In the genomic region with DNA sequence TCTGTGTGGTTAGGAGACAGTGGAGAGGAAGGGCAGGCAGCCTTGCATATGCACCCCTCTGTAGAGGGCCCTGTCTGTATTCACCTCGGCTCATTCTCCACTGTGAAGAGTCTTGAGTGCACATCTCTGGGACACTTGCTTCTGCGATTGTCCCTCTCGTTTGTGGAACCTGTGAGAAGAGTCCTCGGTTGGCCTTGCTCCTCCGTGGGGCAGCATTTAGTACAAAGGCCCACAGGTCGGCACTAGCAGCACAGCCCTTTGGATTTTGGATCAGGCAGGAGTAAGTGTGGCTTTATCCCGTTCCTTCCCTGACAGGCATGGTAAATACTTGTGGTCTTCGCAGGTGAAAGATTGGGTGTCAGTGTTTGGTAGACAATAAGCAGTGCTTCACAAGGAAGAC, we compare ENCODE assay signal across 24 mouse cellular contexts. TPM values are rescaled to one million over a fixed set of nuclear protein-coding genes. Genes with fewer than 3 reads are reported as not detected.
DNase-seq lines count a peak whose midpoint lies in the region; ATAC-seq and TF ChIP-seq lines count a peak whose summit lies in the region.
"Had no signal": no experiment of that assay in that cellular context is flagged by ENCODE, and none has a peak within 500 bp of the region (broad histone marks: within the 10 kb centered on the region; RNA-seq: fewer than 3 reads in every experiment).

No protein-coding gene starts in this region.

- H3K4me3 ChIP-seq in gastrocnemius, adult 2 months = no peak overlapping the region
- no peak overlapping the region for H3K4me3 ChIP-seq in intestine, embryonic 14.5 days (ENCODE audit: low read depth, low read length)
- H3K4me3 ChIP-seq in intestine, postnatal 0 days (ENCODE audit: low read depth, low read length) = no peak overlapping the region
- H3K4me3 ChIP-seq in kidney, postnatal 0 days (replicated peaks; ENCODE audit: low read depth, low read length) = no peak overlapping the region
- H3K4me3 ChIP-seq in stomach, embryonic 16.5 days (replicated peaks; ENCODE audit: low read length) = no peak overlapping the region
- H3K4me3 ChIP-seq: erythroblast, embryonic 14.5 days; forebrain, embryonic 13.5 days; limb, embryonic 15.5 days; midbrain, embryonic 10.5 days; myocyte; neural tube, embryonic 13.5 days had no signal

- WGBS in intestine, embryonic 14.5 days = 76% methylated on average over 8 of the region's 8 CpGs
- WGBS in intestine, postnatal 0 days = 82% methylated on average over 8 of the region's 8 CpGs
- 80% methylated on average over 8 of the region's 8 CpGs for WGBS in kidney, postnatal 0 days
- 77% methylated on average over 8 of the region's 8 CpGs for WGBS in stomach, embryonic 16.5 days

- H3K9me3 ChIP-seq in intestine, embryonic 14.5 days (ENCODE audit: control insufficient read depth, low read length) = no peaks in the 10 kb centered on the region
- no peaks in the 10 kb centered on the region for H3K9me3 ChIP-seq in intestine, postnatal 0 days (ENCODE audit: control insufficient read depth)
- H3K9me3 ChIP-seq in kidney, postnatal 0 days (replicated peaks; ENCODE audit: low read length) = no peaks in the 10 kb centered on the region
- no peaks in the 10 kb centered on the region for H3K9me3 ChIP-seq in stomach, embryonic 16.5 days (replicated peaks; ENCODE audit: control insufficient read depth, low read length)
- H3K9me3 ChIP-seq: forebrain, embryonic 13.5 days; limb, embryonic 15.5 days; neural tube, embryonic 13.5 days had no signal

- no peak overlapping the region for H3K4me2 ChIP-seq in intestine, embryonic 14.5 days (ENCODE audit: low read length)
- no peak overlapping the region for H3K4me2 ChIP-seq in intestine, postnatal 0 days (replicated peaks; ENCODE audit: low read depth)
- H3K4me2 ChIP-seq in kidney, postnatal 0 days (ENCODE audit: low read length) = no peak overlapping the region
- H3K4me2 ChIP-seq in stomach, embryonic 16.5 days (ENCODE audit: low read depth, low read length) = no peak overlapping the region
- H3K4me2 ChIP-seq: forebrain, embryonic 13.5 days; limb, embryonic 15.5 days; neural tube, embryonic 13.5 days had no signal

- TF ChIP-seq CTCF in gastrocnemius, adult 2 months (IDR thresholded peaks at IDR 0.05) = no peak
- TF ChIP-seq CTCF in intestine, postnatal 0 days (IDR thresholded peaks at IDR 0.05; ENCODE audit: low read depth) = no peak
- TF ChIP-seq CTCF in kidney, postnatal 0 days (IDR thresholded peaks at IDR 0.05; ENCODE audit: low read depth) = no peak

- ATAC-seq in intestine, embryonic 14.5 days (replicated peaks; ENCODE audit: low FRiP score, low TSS enrichment, low read depth) = no peak
- ATAC-seq in intestine, postnatal 0 days = no peak
- no peak for ATAC-seq in kidney, postnatal 0 days (replicated peaks; ENCODE audit: low FRiP score, low read depth)
- no peak for ATAC-seq in stomach, embryonic 16.5 days (ENCODE audit: insufficient read depth, low FRiP score)
- no peak for ATAC-seq in activated CD4-positive, CD25-positive, alpha-beta regulatory T cell, adult 4 months
- ATAC-seq: forebrain, embryonic 13.5 days; hindbrain, postnatal 0 days; midbrain, embryonic 16.5 days had no signal

- peak overlapping the region; percentile 61 for H3K27ac ChIP-seq in gastrocnemius, adult 2 months
- peak overlapping the region; percentile 62 for H3K27ac ChIP-seq in intestine, embryonic 14.5 days (ENCODE audit: low read depth)
- H3K27ac ChIP-seq in intestine, postnatal 0 days (ENCODE audit: low read depth, low read length) = no peak overlapping the region
- H3K27ac ChIP-seq in kidney, postnatal 0 days = peak overlapping the region; percentile 62
- peak overlapping the region; percentile 15 for H3K27ac ChIP-seq in stomach, embryonic 16.5 days (ENCODE audit: low read length)
- H3K27ac ChIP-seq: forebrain, embryonic 13.5 days; hindbrain, postnatal 0 days; limb, embryonic 15.5 days; liver, embryonic 14.5 days; midbrain, embryonic 10.5 days; neural tube, embryonic 13.5 days had no signal

- intact Hi-C loops in gastrocnemius, adult 2 months (cut with DNase I) = no loop called here

- no peak overlapping the region for H3K9ac ChIP-seq in intestine, embryonic 14.5 days (ENCODE audit: low read length)
- no peak overlapping the region for H3K9ac ChIP-seq in intestine, postnatal 0 days (ENCODE audit: low read depth, low read length)
- H3K9ac ChIP-seq in kidney, postnatal 0 days (ENCODE audit: low read depth, low read length) = no peak overlapping the region
- H3K9ac ChIP-seq in stomach, embryonic 16.5 days (ENCODE audit: low read length) = no peak overlapping the region
- H3K9ac ChIP-seq: forebrain, embryonic 13.5 days; limb, embryonic 15.5 days; liver, embryonic 14.5 days; neural tube, embryonic 13.5 days had no signal

- H3K4me1 ChIP-seq in intestine, embryonic 14.5 days (replicated peaks; ENCODE audit: control insufficient read depth, insufficient read depth, low read length) = no peaks in the 10 kb centered on the region; the same call in 1 of the 2 replicates
- H3K4me1 ChIP-seq in intestine, postnatal 0 days (replicated peaks; ENCODE audit: control insufficient read depth, insufficient read depth, low read length) = no peaks in the 10 kb centered on the region; the same call in 1 of the 2 replicates
- peaks cover 16% of the 10 kb centered on the region; the same call in 1 of the 2 replicates for H3K4me1 ChIP-seq in kidney, postnatal 0 days (replicated peaks; ENCODE audit: insufficient read depth, low read length)
- H3K4me1 ChIP-seq in stomach, embryonic 16.5 days (ENCODE audit: control insufficient read depth, insufficient read depth, low read length) = peaks cover 14% of the 10 kb centered on the region; the same call in 1 of the 2 replicates
- H3K4me1 ChIP-seq: forebrain, embryonic 13.5 days had no signal

- H3K36me3 ChIP-seq in intestine, embryonic 14.5 days (ENCODE audit: control insufficient read depth, insufficient read depth, low read length) = no peaks in the 10 kb centered on the region
- H3K36me3 ChIP-seq in intestine, postnatal 0 days (ENCODE audit: control insufficient read depth, insufficient read depth) = no peaks in the 10 kb centered on the region
- H3K36me3 ChIP-seq in kidney, postnatal 0 days (ENCODE audit: insufficient read depth, low read length) = no peaks in the 10 kb centered on the region
- no peaks in the 10 kb centered on the region for H3K36me3 ChIP-seq in stomach, embryonic 16.5 days (ENCODE audit: control insufficient read depth, insufficient read depth, low read length)
- H3K36me3 ChIP-seq: limb, embryonic 15.5 days; neural tube, embryonic 13.5 days had no signal

- H3K27me3 ChIP-seq in intestine, embryonic 14.5 days (replicated peaks; ENCODE audit: control insufficient read depth, insufficient read depth, low read length) = no peaks in the 10 kb centered on the region
- H3K27me3 ChIP-seq in intestine, postnatal 0 days (replicated peaks; ENCODE audit: control insufficient read depth, insufficient read depth, low read length) = no peaks in the 10 kb centered on the region
- no peaks in the 10 kb centered on the region for H3K27me3 ChIP-seq in kidney, postnatal 0 days (ENCODE audit: insufficient read depth, low read length)
- no peaks in the 10 kb centered on the region for H3K27me3 ChIP-seq in stomach, embryonic 16.5 days (ENCODE audit: control insufficient read depth, insufficient read depth, low read length)
- H3K27me3 ChIP-seq: forebrain, embryonic 13.5 days; limb, embryonic 15.5 days; neural tube, embryonic 13.5 days had no signal

- no peak for DNase-seq in gastrocnemius, adult 2 months
- DNase-seq in gastrocnemius, postnatal 10 days = no peak
- no peak for DNase-seq in intestine, embryonic 14.5 days (ENCODE audit: low spot score)
- DNase-seq in kidney, postnatal 0 days (ENCODE audit: low spot score) = no peak
- DNase-seq in kidney, postnatal 14 days = no peak
- DNase-seq: adrenal gland, postnatal 14 days; cerebellum, adult 9-10 months; layer of hippocampus, adult 9-11 months; left cerebral cortex, postnatal 4 days; lung, postnatal 4 days; thymus, adult 2 months; thymus, postnatal 4 days had no signal

RNA-seq across cellular contexts. Expression of gene Nceh1, which starts 23.8 kb away (rescaled TPM):
- total RNA-seq in gastrocnemius, adult 2 months (2021) = 10 to 100 TPM; 16.7 to 31.6 TPM
- 10 to 100 TPM; 10.7 to 13.6 TPM for total RNA-seq in gastrocnemius, postnatal 10 days (2021)
- 6.5 and 7.6 TPM in 2 replicates for polyA plus RNA-seq in intestine, embryonic 14.5 days (2014; fragmentation: Nextera tagmentation; extraction: Ambion mirVana)
- 12.6 and 15.0 TPM in 2 replicates for polyA plus RNA-seq in intestine, postnatal 0 days (2015; fragmentation: Nextera tagmentation; extraction: Ambion mirVana)
- polyA plus RNA-seq in kidney, postnatal 0 days (2015; fragmentation: Nextera tagmentation; extraction: Ambion mirVana) = 47.7 and 51.2 TPM in 2 replicates
- polyA plus RNA-seq in stomach, embryonic 16.5 days (2015; fragmentation: Nextera tagmentation; extraction: Ambion mirVana) = 7.5 and 8.6 TPM in 2 replicates
- polyA plus RNA-seq in activated CD4-positive, CD25-positive, alpha-beta regulatory T cell, adult 4 months (2017; shearing (Covaris generic)) = 10 to 100 TPM; 21.1 to 21.5 TPM

RNA-seq across cellular contexts. Expression of gene Ect2, which starts 52.9 kb away (rescaled TPM):
- total RNA-seq in gastrocnemius, adult 2 months (2021) = under 1 TPM; 0.18 to 0.36 TPM
- total RNA-seq in gastrocnemius, postnatal 10 days (2021) = 1 to 10 TPM; 6.1 to 9.3 TPM
- 55.9 and 66.2 TPM in 2 replicates for polyA plus RNA-seq in intestine, embryonic 14.5 days (2014; fragmentation: Nextera tagmentation; extraction: Ambion mirVana)
- polyA plus RNA-seq in intestine, postnatal 0 days (2015; fragmentation: Nextera tagmentation; extraction: Ambion mirVana) = 8.4 and 9.1 TPM in 2 replicates
- polyA plus RNA-seq in kidney, postnatal 0 days (2015; fragmentation: Nextera tagmentation; extraction: Ambion mirVana) = 23.9 and 26.9 TPM in 2 replicates
- 45.7 and 47.3 TPM in 2 replicates for polyA plus RNA-seq in stomach, embryonic 16.5 days (2015; fragmentation: Nextera tagmentation; extraction: Ambion mirVana)
- polyA plus RNA-seq in activated CD4-positive, CD25-positive, alpha-beta regulatory T cell, adult 4 months (2017; shearing (Covaris generic)) = 10 to 100 TPM; 14.8 to 15.7 TPM
